Mouse (Mus musculus) CD8-positive naive resting alpha-beta T cell, adult 2 months (primary cell): ENCODE results near the gene Nsa2.

Experiments
- DNase-seq, 2 experiments: peaks; one replicate each; pipeline ENCODE4 v3.0.0; 2022; ENCODE audit warnings: low read depth in 2 of 2, low spot score in 2 of 2

Nsa2 gene

GRCm38 (mm10) chr13:97087421-97087820 is 50.3 kb downstream of the Nsa2 start:
- DNase-seq, result no peak

- DNase-seq, result no peak
Measured at GRCm38 (mm10) chr13:97086316-97086715, 51.4 kb downstream of the Nsa2 start.

GRCm38 (mm10) chr13:97082432-97082831 is 55.3 kb downstream of the Nsa2 start:
- no peak for DNase-seq

GRCm38 (mm10) chr13:97080615-97081014 is 57.1 kb downstream of the Nsa2 start:
- DNase-seq, result no peak

- DNase-seq, result no peak
Measured at GRCm38 (mm10) chr13:97080201-97080600, 57.5 kb downstream of the Nsa2 start.
